Mouse (Mus musculus): ENCODE results near the gene Osbpl6. TPM values are rescaled to one million over a fixed set of nuclear protein-coding genes. Genes with fewer than 3 reads are reported as not detected.

Gene Osbpl6
- polyA plus RNA-seq, 1 experiment from 2014 or later: 9.9 TPM

DNA sequence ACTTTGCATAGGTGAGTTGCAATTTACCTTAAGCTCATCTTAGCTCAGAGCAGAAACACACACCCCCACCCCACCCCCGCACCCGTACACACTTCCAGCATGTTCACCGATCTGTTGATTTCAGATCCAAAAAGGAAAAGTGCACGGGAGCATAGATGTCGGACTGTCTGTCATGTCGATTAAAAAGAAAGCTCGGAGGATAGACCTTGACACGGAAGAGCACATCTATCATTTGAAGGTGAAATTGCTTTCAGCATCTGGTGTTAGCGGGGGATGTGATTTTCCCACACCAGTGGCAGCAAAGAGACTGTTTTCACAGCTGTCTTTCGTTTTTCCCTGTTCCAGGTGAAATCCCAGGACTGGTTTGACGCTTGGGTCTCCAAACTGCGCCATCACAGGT is 143.0 kb downstream of the Osbpl6 start:
- Histone ChIP-seq H3K27ac (ENCODE audit: low read length) (no peak overlapping the region), H3K4me1 (ENCODE audit: control insufficient read depth, insufficient read depth, low read length) (no peaks in the 10 kb centered on the region), H3K9ac (ENCODE audit: low read length) (no peak overlapping the region), H3K36me3 (ENCODE audit: control insufficient read depth, insufficient read depth, low read length) (no peaks in the 10 kb centered on the region), H3K27me3 (ENCODE audit: control insufficient read depth, insufficient read depth, low read length) (no peaks in the 10 kb centered on the region), H3K4me3 (replicated peaks; ENCODE audit: low read length) (no peak overlapping the region), H3K4me2 (ENCODE audit: low read depth, low read length) (no peak overlapping the region), H3K9me3 (replicated peaks; ENCODE audit: control insufficient read depth, low read length) (no peaks in the 10 kb centered on the region)
- ATAC-seq (ENCODE audit: insufficient read depth, low FRiP score): no peak
- 71% methylated on average over 12 of the region's 12 CpGs for WGBS

DNA sequence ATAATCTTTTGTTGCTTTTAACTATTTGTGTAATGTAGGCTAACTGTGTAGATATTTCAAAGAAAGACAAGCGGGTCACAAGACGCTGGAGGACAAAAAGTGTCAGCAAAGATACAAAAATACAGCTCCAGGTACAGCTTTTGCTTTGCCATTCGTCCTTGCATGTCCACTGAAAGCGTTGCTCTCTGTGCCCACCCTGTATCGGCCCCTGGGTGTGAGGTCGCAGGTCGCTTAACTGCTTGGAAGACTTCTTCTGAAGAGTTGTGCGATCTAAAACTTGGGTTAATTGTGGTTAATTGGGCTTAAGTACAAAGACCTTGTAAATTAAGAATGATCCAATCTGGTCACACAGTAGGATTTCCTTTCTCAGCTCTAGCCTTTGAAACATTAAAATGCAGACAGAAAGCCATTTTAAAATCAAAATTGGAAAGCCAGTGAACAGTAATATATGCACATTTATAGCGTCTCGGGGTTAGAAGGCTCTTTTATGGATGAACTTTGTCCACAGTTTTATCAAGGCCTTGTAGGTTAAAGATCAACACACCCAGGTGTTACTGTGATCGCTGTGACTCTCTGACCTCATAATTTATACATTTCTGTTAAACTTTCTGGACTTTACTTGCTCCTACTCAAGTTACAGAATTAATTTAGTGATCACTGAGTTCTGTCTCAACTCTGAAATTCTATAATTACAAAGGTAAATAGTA is 149.7 kb downstream of the Osbpl6 start:
- Histone ChIP-seq H3K4me1 (ENCODE audit: control insufficient read depth, insufficient read depth, low read length) (no peaks in the 10 kb centered on the region), H3K9ac (ENCODE audit: low read length) (no peak overlapping the region), H3K27ac (ENCODE audit: low read length) (no peak overlapping the region), H3K4me2 (ENCODE audit: low read depth, low read length) (no peak overlapping the region), H3K4me3 (replicated peaks; ENCODE audit: low read length) (no peak overlapping the region), H3K36me3 (ENCODE audit: control insufficient read depth, insufficient read depth, low read length) (no peaks in the 10 kb centered on the region), H3K9me3 (replicated peaks; ENCODE audit: control insufficient read depth, low read length) (no peaks in the 10 kb centered on the region), H3K27me3 (ENCODE audit: control insufficient read depth, insufficient read depth, low read length) (no peaks in the 10 kb centered on the region)
- ATAC-seq (ENCODE audit: insufficient read depth, low FRiP score): no peak
- 71% methylated on average over 11 of the region's 11 CpGs for WGBS

DNA sequence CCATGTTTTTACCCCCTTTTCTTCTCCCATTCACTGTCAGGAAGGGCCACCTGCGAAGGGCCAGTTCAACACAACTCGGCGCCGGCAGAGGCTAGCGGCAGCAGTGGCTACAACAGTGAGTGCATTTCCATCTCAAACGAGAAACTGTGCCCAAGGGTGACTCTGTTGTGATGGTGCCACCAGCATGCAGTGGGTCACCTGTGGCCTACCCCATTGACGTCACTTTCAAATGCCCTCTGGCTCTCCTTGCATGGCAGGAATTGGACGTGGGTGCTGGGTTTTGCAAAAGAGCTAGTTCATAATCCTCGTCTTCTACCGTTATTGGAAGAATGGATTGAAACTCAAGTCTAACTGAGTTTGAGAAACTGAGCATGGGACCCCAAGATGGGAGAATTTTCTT is 153.8 kb downstream of the Osbpl6 start:
- Histone ChIP-seq H3K9me3 (replicated peaks; ENCODE audit: control insufficient read depth, low read length) (no peaks in the 10 kb centered on the region), H3K27me3 (ENCODE audit: control insufficient read depth, insufficient read depth, low read length) (no peaks in the 10 kb centered on the region), H3K36me3 (ENCODE audit: control insufficient read depth, insufficient read depth, low read length) (no peaks in the 10 kb centered on the region), H3K4me3 (replicated peaks; ENCODE audit: low read length) (no peak overlapping the region), H3K4me1 (ENCODE audit: control insufficient read depth, insufficient read depth, low read length) (no peaks in the 10 kb centered on the region), H3K9ac (ENCODE audit: low read length) (no peak overlapping the region), H3K4me2 (ENCODE audit: low read depth, low read length) (no peak overlapping the region), H3K27ac (ENCODE audit: low read length) (no peak overlapping the region)
- ATAC-seq (ENCODE audit: insufficient read depth, low FRiP score): no peak
- WGBS: 92% methylated on average over 10 of the region's 10 CpGs

DNA sequence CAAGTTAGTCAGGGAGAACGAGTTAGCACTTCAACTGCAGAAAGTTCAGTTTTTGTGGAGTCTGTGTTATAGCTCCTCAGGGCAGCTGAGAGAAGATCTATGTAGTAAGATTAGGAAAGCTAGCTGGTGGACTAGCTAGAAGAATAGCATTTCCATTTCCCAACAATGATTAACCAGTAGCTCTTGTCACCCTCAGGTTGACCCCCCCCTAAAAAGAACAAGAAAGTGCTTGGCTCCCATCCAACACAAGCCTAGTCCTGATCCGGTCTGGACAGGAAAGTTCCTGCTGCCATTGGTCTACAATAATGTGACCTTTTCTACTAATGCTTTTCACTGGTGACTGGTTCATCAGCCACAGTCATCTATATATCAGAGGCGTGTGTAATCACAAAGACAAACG is 157.6 kb downstream of the Osbpl6 start:
- ATAC-seq (ENCODE audit: insufficient read depth, low FRiP score): peak; percentile 92
- Histone ChIP-seq H3K4me3 (replicated peaks; ENCODE audit: low read length) (no peak overlapping the region), H3K36me3 (ENCODE audit: control insufficient read depth, insufficient read depth, low read length) (no peaks in the 10 kb centered on the region), H3K27ac (ENCODE audit: low read length) (peak overlapping the region; percentile 14; the same call in 1 of the 2 replicates), H3K9me3 (replicated peaks; ENCODE audit: control insufficient read depth, low read length) (no peaks in the 10 kb centered on the region), H3K4me1 (ENCODE audit: control insufficient read depth, insufficient read depth, low read length) (no peaks in the 10 kb centered on the region), H3K4me2 (ENCODE audit: low read depth, low read length) (no peak overlapping the region), H3K9ac (ENCODE audit: low read length) (no peak overlapping the region), H3K27me3 (ENCODE audit: control insufficient read depth, insufficient read depth, low read length) (no peaks in the 10 kb centered on the region)
- 49% methylated on average over 4 of the region's 4 CpGs for WGBS

DNA sequence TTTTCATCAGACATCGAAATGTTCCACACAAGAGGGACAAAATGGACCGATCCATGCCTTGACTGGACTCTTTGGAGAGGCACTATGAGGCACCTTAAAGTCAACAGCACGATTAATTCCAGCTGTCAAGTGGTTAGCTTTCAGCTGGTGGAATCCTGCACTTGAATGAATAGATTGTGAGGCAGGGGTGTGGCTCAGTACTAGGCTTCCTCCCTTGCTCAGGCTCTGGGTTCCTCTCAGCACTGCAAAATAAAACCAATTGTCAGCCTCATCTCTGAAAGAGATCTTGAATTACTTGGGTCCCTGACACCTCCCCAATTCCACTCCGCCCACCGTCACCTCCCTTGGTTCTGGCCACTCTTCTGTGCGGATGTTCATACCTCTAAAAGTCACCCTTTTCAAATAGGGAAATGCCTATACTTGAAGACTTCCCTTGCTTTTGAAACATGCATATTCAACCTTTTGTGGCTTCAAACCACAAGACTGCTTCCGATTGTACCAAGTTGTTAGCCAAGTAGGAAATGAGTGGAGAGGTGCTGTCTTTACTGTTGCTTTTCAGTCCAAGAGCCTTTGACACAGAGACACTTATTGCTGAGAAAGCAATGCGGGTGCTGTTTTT is 160.7 kb downstream of the Osbpl6 start:
- no peaks in the 10 kb centered on the region for H3K9me3 ChIP-seq (replicated peaks; ENCODE audit: control insufficient read depth, low read length)
- H3K9ac ChIP-seq (ENCODE audit: low read length): no peak overlapping the region
- ATAC-seq (ENCODE audit: insufficient read depth, low FRiP score): no peak
- H3K27me3 ChIP-seq (ENCODE audit: control insufficient read depth, insufficient read depth, low read length): no peaks in the 10 kb centered on the region
- H3K36me3 ChIP-seq (ENCODE audit: control insufficient read depth, insufficient read depth, low read length): no peaks in the 10 kb centered on the region
- no peak overlapping the region for H3K4me2 ChIP-seq (ENCODE audit: low read depth, low read length)
- no peaks in the 10 kb centered on the region; the same call in 1 of the 2 replicates for H3K4me1 ChIP-seq (ENCODE audit: control insufficient read depth, insufficient read depth, low read length)
- H3K27ac ChIP-seq (ENCODE audit: low read length): no peak overlapping the region
- no peak overlapping the region for H3K4me3 ChIP-seq (replicated peaks; ENCODE audit: low read length)
- WGBS: 73% methylated on average over 8 of the region's 8 CpGs

DNA sequence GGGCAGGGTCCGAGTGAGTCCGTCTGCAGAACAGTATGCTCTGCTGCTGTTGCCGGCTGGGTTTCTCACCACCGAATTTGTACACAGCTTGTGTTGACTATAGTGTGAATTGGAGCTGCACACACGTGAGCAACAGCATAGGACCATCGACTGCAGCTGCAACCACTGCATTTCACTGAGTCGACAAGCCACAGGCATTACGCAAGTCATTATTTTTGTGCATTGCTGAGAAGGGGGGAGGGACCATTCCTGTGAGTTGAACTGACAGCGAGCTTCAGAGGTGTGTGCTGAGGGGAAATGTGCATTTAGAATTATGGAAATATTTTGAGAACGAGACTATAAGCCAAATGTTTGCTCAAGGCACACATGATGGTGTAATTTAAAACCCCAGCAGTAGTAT is 165.2 kb downstream of the Osbpl6 start:
- H3K27me3 ChIP-seq (ENCODE audit: control insufficient read depth, insufficient read depth, low read length): no peaks in the 10 kb centered on the region
- WGBS: 61% methylated on average over 10 of the region's 10 CpGs
- no peak overlapping the region for H3K9ac ChIP-seq (ENCODE audit: low read length)
- H3K36me3 ChIP-seq (ENCODE audit: control insufficient read depth, insufficient read depth, low read length): no peaks in the 10 kb centered on the region
- no peak overlapping the region for H3K4me3 ChIP-seq (replicated peaks; ENCODE audit: low read length)
- H3K27ac ChIP-seq (ENCODE audit: low read length): no peak overlapping the region
- no peaks in the 10 kb centered on the region for H3K9me3 ChIP-seq (replicated peaks; ENCODE audit: control insufficient read depth, low read length)
- H3K4me1 ChIP-seq (ENCODE audit: control insufficient read depth, insufficient read depth, low read length): no peaks in the 10 kb centered on the region; the same call in 1 of the 2 replicates
- H3K4me2 ChIP-seq (ENCODE audit: low read depth, low read length): no peak overlapping the region
- no peak for ATAC-seq (ENCODE audit: insufficient read depth, low FRiP score)

DNA sequence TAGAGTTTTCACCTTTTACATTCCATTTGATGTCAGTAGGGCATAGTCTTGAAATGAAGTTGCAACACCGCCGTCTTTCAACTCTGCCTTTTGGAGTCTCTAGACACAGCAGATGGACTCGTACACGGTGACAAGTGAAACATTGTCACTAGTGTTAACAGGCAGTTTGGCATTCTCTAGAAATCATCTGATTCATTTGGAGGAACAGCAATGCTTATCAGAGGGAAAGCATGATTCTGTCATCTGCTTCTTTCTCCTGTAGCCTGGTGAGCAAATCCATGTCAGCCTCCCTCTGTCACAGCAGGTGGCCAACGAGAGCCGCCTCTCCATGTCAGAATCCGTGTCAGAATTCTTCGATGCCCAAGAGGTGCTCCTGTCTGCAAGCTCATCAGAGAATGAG is 172.6 kb downstream of the Osbpl6 start:
- ATAC-seq (ENCODE audit: insufficient read depth, low FRiP score): no peak
- no peak overlapping the region for H3K4me2 ChIP-seq (ENCODE audit: low read depth, low read length)
- no peaks in the 10 kb centered on the region for H3K4me1 ChIP-seq (ENCODE audit: control insufficient read depth, insufficient read depth, low read length)
- H3K4me3 ChIP-seq (replicated peaks; ENCODE audit: low read length): no peak overlapping the region
- H3K27ac ChIP-seq (ENCODE audit: low read length): no peak overlapping the region
- H3K9me3 ChIP-seq (replicated peaks; ENCODE audit: control insufficient read depth, low read length): no peaks in the 10 kb centered on the region
- no peak overlapping the region for H3K9ac ChIP-seq (ENCODE audit: low read length)
- no peaks in the 10 kb centered on the region for H3K27me3 ChIP-seq (ENCODE audit: control insufficient read depth, insufficient read depth, low read length)
- no peaks in the 10 kb centered on the region for H3K36me3 ChIP-seq (ENCODE audit: control insufficient read depth, insufficient read depth, low read length)
- 90% methylated on average over 8 of the region's 8 CpGs for WGBS

DNA sequence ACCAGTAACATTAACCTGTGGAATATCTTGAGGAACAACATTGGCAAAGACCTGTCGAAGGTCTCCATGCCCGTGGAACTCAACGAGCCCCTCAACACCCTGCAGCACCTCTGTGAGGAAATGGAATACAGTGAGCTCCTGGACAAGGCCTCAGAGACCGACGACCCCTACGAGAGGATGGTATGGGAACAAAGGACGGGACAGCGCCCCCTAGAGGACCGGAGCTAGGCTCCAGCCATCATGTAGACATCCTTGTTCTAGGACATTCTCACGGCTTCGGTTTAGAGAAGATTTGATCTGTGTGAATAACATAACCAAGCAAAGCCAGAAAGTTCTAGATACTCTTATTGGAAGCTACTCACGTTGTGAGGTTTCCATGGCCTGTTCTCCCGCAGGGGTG is 178.8 kb downstream of the Osbpl6 start:
- H3K36me3 ChIP-seq (ENCODE audit: control insufficient read depth, insufficient read depth, low read length): no peaks in the 10 kb centered on the region
- no peak overlapping the region for H3K4me3 ChIP-seq (replicated peaks; ENCODE audit: low read length)
- no peaks in the 10 kb centered on the region for H3K27me3 ChIP-seq (ENCODE audit: control insufficient read depth, insufficient read depth, low read length)
- no peak for ATAC-seq (ENCODE audit: insufficient read depth, low FRiP score)
- no peak overlapping the region for H3K4me2 ChIP-seq (ENCODE audit: low read depth, low read length)
- no peaks in the 10 kb centered on the region for H3K4me1 ChIP-seq (ENCODE audit: control insufficient read depth, insufficient read depth, low read length)
- 93% methylated on average over 13 of the region's 13 CpGs for WGBS
- no peaks in the 10 kb centered on the region for H3K9me3 ChIP-seq (replicated peaks; ENCODE audit: control insufficient read depth, low read length)
- H3K27ac ChIP-seq (ENCODE audit: low read length): no peak overlapping the region
- no peak overlapping the region for H3K9ac ChIP-seq (ENCODE audit: low read length)

- Histone ChIP-seq H3K27me3 (ENCODE audit: control insufficient read depth, insufficient read depth, low read length) (no peaks in the 10 kb centered on the region), H3K4me3 (replicated peaks; ENCODE audit: low read length) (no peak overlapping the region), H3K4me1 (ENCODE audit: control insufficient read depth, insufficient read depth, low read length) (no peaks in the 10 kb centered on the region), H3K36me3 (ENCODE audit: control insufficient read depth, insufficient read depth, low read length) (no peaks in the 10 kb centered on the region), H3K27ac (ENCODE audit: low read length) (no peak overlapping the region), H3K9me3 (replicated peaks; ENCODE audit: control insufficient read depth, low read length) (no peaks in the 10 kb centered on the region), H3K4me2 (ENCODE audit: low read depth, low read length) (no peak overlapping the region), H3K9ac (ENCODE audit: low read length) (no peak overlapping the region)
- no peak for ATAC-seq (ENCODE audit: insufficient read depth, low FRiP score)
- 79% methylated on average over 10 of the region's 10 CpGs for WGBS
Observed at GRCm38 (mm10) chr2:76586906-76587305, 180.6 kb downstream of the Osbpl6 start.
